Mouse (Mus musculus): ENCODE results near the gene Sh2d1b2.
"Not testable (repeated sequence)": the region's sequence is repeated elsewhere in the genome, so short reads cannot be mapped to it uniquely, and the experiment has no call there.

The Sh2d1b2 gene

GRCm38 (mm10) chr1:170232688-170233087 is at the start of gene Sh2d1b2:
TSS of gene Sh2d1b2 (plus strand) at chr1:170232749.
- not testable (repeated sequence) for DNase-seq (ENCODE audit: low spot score)

DNA sequence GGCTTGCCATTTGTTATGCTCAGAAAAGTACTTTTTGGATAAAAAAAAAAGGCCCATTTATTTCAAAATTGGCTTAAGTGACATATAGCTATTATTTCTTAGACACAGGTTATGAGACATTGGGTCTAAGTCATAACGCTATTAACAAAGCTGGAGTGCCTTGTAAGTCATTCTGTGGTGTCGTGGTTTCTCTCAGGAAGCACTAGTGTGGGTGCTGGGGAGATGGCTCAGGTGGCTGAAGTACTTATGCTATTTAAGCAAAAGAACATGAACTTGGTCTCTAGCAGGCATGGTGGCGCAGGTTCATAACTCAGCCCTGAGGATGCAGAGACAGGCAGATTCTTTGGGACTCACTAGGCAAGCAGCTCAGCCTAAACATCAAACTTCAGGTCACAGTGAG is 47.4 kb upstream of the Sh2d1b2 start:
- DNase-seq (ENCODE audit: low spot score): no peak

DNA sequence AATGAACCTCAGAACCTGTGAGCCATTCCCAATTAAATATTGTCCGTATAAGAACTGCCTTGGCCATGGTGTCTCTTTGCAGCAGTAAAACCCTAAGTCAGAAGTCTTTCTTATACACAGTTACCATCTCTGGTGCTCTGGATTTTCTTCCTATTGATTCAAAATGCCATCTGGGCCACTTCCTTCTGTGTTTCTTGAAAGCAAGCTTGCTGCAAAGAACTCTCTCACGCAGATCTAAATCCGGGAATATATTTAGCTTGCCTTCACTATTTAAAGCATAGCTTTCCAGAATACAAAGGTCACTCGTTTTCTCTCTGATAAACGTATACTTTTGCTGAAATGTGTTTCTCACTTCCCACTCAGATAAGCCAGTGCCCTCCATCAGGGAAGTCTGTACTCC is 46.0 kb upstream of the Sh2d1b2 start:
- DNase-seq (ENCODE audit: low spot score): no peak

DNA sequence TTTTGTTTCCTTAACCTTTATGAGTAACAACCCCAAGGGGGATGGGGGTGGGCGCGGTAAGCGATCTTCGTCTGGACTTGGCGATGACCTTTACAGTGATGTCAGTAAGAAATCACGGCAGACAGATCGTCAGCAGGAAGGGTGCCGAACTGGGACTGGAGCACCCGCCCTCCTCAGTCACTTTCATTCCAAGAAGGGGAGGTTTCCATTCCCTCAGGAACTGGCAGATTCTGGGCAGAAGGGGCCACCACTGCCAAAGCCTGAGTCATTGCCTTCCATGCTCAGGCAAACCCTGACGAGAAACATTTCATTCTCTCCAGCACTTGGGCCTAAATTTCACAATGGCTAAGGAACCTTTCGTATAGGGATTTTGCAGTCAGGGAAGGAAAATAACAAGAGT is 43.9 kb upstream of the Sh2d1b2 start:
- peak; percentile 42 for DNase-seq (ENCODE audit: low spot score)

GRCm38 (mm10) chr1:170190225-170190624 is 42.3 kb upstream of the Sh2d1b2 start:
- DNase-seq (ENCODE audit: low spot score): no peak

DNA sequence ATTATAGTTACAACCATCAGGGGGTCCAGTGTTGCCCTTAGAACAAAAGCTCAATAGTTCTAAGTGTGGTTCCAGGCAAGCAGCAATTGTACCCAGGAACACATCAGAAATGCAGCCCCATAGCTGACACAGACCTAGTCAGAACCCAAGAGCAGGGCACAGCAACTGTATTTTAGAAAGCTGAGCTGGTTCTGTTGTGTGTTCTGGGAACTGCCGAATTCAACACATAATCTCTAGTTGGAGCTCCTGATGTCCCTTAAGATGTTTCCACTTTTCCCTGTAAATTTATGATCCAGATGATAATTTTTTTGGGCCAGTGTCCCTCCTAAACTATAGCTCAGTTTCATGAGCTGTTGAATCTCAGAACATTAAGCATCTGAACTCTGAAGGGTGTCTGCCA is 40.6 kb upstream of the Sh2d1b2 start:
- no peak for DNase-seq (ENCODE audit: low spot score)

DNA sequence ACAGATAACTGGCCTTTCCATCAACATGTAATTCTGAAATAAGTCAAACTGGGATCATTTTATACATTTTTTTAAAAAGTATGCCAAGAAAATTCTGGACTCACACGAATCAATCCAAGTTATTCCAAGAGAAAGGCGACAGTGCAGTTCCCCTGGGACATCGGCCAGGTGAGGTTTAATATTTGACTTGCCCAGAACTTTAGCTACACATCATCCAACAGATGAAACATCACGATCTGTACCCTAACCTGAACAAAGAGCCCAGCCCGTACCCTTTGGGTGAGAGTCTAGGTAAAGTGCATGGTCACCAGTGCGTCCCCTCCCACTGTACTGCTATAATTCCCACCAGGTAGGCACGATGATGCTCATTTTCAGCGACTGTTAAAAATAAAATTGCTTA is 36.3 kb upstream of the Sh2d1b2 start:
- DNase-seq (ENCODE audit: low spot score): no peak

GRCm38 (mm10) chr1:170200379-170200778 is 32.2 kb upstream of the Sh2d1b2 start:
- peak; percentile 14 for DNase-seq (ENCODE audit: low spot score)

- no peak for DNase-seq (ENCODE audit: low spot score)
These were observed 26.2 kb upstream of the Sh2d1b2 start for GRCm38 (mm10) chr1:170206395-170206794.

DNA sequence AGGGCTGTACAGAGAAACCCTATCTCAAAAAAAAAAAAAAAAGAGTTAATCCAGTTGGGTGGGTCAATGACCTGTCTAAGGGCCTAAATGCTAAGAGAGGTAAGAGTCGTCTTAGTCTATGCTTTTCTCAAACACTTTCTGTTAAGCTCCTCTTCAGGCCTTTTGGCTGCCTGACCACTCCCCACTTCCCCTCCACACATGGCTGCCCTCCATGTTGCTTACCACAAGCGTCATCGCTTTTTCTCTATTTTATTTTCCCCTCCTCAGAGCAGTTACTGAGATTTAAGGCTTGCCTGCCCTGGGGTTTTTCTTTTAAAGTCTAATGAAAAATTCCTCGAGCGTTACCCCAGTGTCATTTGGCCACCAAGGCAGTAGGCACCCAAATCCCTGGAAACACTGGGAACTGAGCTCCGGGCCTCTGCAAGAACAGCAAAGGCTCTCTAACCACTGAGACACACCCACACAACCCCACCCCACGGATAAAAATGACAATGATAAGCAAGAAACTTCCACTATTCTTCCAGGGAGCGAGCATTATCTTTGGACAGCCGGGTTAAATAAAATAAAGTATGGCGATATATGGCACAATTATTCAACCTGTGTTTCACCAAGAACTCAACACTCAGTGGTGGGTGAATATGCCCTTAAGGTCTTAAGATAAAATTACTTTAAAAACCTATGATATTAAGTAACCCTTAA is 19.2 kb upstream of the Sh2d1b2 start:
- no peak for DNase-seq (ENCODE audit: low spot score)

GRCm38 (mm10) chr1:170214383-170214756 is 18.2 kb upstream of the Sh2d1b2 start:
- no peak for DNase-seq (ENCODE audit: low spot score)

- peak; percentile 82 for DNase-seq (ENCODE audit: low spot score)
These were observed 17.6 kb upstream of the Sh2d1b2 start, which contains the start of gene Uhmk1 for GRCm38 (mm10) chr1:170214757-170215522. TSS of gene Uhmk1 (minus strand) at chr1:170215397.

- DNase-seq (ENCODE audit: low spot score): no peak
These were observed 17.0 kb upstream of the Sh2d1b2 start for GRCm38 (mm10) chr1:170215590-170215989.

GRCm38 (mm10) chr1:170218091-170218884 is 14.3 kb upstream of the Sh2d1b2 start:
- DNase-seq (ENCODE audit: low spot score): no peak

- no peak for DNase-seq (ENCODE audit: low spot score)
These were observed 12.2 kb upstream of the Sh2d1b2 start for GRCm38 (mm10) chr1:170220351-170220750.

DNA sequence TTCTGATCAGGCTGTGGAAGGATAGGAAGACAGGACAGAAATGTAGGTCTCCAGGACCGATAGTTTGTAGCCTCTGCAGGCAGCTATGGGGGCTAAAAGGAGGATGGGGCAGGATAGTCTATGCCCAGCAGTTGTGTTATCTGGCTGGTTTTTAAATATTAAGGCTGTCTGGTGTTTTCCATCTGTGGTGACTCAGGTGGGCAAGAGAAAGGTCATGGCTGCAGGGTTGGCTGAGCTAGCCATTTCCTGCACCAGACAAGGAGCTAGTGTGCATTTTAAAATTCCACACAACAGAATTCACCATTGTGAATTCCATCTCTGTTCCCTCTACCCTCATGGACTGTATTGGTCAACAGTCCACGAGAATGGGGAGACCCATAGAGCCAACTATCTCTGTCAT is 9.3 kb upstream of the Sh2d1b2 start:
- no peak for DNase-seq (ENCODE audit: low spot score)

DNA sequence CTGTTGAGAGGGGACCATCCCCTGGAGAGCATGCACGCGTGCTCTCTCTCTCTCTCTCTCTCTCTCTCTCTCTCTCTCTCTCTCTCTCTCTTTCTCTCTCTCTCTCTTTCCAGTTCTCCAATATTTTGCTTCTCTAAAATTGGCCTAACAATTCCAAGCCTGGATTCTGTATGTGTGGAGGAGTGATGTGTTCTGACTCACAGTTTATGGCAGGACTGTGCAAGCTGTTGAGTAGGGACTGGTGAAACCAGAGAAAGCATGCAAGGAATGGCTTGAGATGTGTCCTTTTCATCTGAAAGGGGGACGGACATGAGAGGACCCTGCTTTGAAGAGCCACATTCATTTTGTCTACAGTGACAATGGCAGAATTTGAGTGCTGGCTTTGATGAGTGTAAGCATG is 12.5 kb downstream of the Sh2d1b2 start:
- DNase-seq (ENCODE audit: low spot score): no peak

GRCm38 (mm10) chr1:170254893-170255559 is 22.5 kb downstream of the Sh2d1b2 start:
- DNase-seq (ENCODE audit: low spot score): no peak

GRCm38 (mm10) chr1:170255560-170255910 is 23.0 kb downstream of the Sh2d1b2 start:
- DNase-seq (ENCODE audit: low spot score): peak; percentile 71

DNA sequence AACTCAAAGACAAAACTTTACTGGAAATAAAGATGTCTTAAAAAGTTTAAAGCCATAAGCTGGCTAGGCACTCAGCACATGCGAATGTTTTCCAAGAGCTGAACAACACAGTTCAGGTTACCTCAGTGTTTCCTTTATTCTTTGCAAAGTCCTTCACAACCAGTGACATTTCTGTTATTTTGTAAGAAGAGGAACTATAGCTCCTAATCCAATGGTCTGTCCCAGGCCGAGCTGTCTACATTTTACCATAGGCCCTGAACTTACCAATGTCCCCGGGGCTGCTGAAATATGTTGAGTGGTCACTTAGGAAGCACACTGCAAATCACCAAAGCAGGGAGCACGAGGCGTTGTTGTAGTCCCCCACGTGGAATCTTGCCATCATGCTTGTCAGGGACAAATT is 37.7 kb downstream of the Sh2d1b2 start:
- no peak for DNase-seq (ENCODE audit: low spot score)

DNA sequence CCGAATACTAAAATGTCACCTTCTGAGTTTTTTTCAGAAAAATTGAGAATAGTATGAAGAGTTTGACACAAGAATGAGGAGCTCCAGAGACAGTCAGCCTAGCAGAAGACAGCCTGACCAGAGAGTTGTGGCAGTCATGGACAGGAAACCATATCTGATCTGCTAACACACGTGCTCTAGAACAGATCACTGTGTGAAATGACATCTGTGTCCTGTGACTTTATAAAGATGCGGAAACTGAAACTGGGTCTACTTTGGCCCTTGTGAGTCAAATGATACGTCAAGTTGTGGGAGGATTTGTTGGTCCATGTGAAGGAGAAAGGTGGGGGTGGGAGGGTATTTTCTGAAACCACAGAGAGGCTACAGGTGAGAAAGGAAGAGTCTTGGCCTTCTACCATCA is 38.1 kb downstream of the Sh2d1b2 start:
- DNase-seq (ENCODE audit: low spot score): no peak

DNA sequence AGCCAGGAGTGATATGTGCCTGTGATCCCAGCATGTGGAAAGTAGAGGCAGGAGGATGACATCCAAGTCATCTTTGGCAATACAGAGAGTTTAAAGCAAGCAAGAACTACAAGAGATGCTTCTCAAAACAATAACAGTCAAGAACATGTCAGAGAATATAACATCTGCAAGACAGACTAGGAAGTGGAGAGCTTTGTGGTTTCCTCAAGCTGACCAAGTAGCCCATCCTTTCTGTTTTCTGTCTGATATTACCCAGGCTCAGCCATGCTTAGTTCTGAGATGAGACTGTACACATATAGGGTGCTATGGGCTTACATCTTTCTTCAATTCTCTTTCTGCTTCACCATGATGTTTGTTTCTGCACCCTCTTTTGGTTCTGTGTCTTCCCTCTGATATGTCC is 40.7 kb downstream of the Sh2d1b2 start:
- no peak for DNase-seq (ENCODE audit: low spot score)
